Mouse (Mus musculus): ENCODE data around the gene Birc5.
"Not testable (repeated sequence)": the region's sequence is repeated elsewhere in the genome, so short reads cannot be mapped to it uniquely, and the experiment has no call there.

The Birc5 gene

GRCm38 (mm10) chr11:117826916-117827315 is 22.1 kb upstream of the Birc5 start:
- in situ Hi-C loops (cut with MseI, MboI), result no loop called here

- in situ Hi-C loops (cut with MseI, MboI), result no loop called here
Observed at GRCm38 (mm10) chr11:117827386-117827785, 21.7 kb upstream of the Birc5 start.

GRCm38 (mm10) chr11:117828149-117828887 is 20.7 kb upstream of the Birc5 start:
- in situ Hi-C loops (cut with MseI, MboI), result no loop called here

- in situ Hi-C loops (cut with MseI, MboI), result no loop called here
Observed at GRCm38 (mm10) chr11:117828888-117829604, 20.0 kb upstream of the Birc5 start.

GRCm38 (mm10) chr11:117829671-117830215 is 19.3 kb upstream of the Birc5 start:
- in situ Hi-C loops (cut with MseI, MboI), result no loop called here

- in situ Hi-C loops (cut with MseI, MboI), result no loop called here
Observed at GRCm38 (mm10) chr11:117830401-117830800, 18.6 kb upstream of the Birc5 start.

GRCm38 (mm10) chr11:117832086-117832969 is 16.7 kb upstream of the Birc5 start:
- in situ Hi-C loops (cut with MseI, MboI), result no loop called here

- in situ Hi-C loops (cut with MseI, MboI), result not testable (repeated sequence)
Observed at GRCm38 (mm10) chr11:117833509-117833908, 15.5 kb upstream of the Birc5 start.

- in situ Hi-C loops (cut with MseI, MboI), result no loop called here
Observed at GRCm38 (mm10) chr11:117834086-117834485, 15.0 kb upstream of the Birc5 start.

- in situ Hi-C loops (cut with MseI, MboI), result no loop called here
Observed at GRCm38 (mm10) chr11:117836306-117836705, 12.7 kb upstream of the Birc5 start.

GRCm38 (mm10) chr11:117838572-117838971 is 10.5 kb upstream of the Birc5 start:
- in situ Hi-C loops (cut with MseI, MboI), result no loop called here

GRCm38 (mm10) chr11:117839021-117839420 is 10.0 kb upstream of the Birc5 start:
- in situ Hi-C loops (cut with MseI, MboI), result no loop called here

GRCm38 (mm10) chr11:117840910-117841309 is 8.1 kb upstream of the Birc5 start:
- in situ Hi-C loops (cut with MseI, MboI), result no loop called here

- in situ Hi-C loops (cut with MseI, MboI), result no loop called here
Observed at GRCm38 (mm10) chr11:117843434-117843833, 5.6 kb upstream of the Birc5 start.

- in situ Hi-C loops (cut with MseI, MboI), result no loop called here
Observed at GRCm38 (mm10) chr11:117844997-117845396, 4.1 kb upstream of the Birc5 start.

GRCm38 (mm10) chr11:117845651-117846050 is 3.4 kb upstream of the Birc5 start:
- in situ Hi-C loops (cut with MseI, MboI), result no loop called here

GRCm38 (mm10) chr11:117846640-117847039 is 2.4 kb upstream of the Birc5 start:
- in situ Hi-C loops (cut with MseI, MboI), result no loop called here

- in situ Hi-C loops (cut with MseI, MboI), result no loop called here
Observed at GRCm38 (mm10) chr11:117847593-117848215, 1.3 kb upstream of the Birc5 start.

GRCm38 (mm10) chr11:117848271-117848984 is 623 bp upstream of the Birc5 start:
- in situ Hi-C loops (cut with MseI, MboI), result no loop called here

- in situ Hi-C loops (cut with MseI, MboI), result no loop called here
Observed at GRCm38 (mm10) chr11:117852875-117853274, 3.8 kb downstream of the Birc5 start.

GRCm38 (mm10) chr11:117854241-117854640 is 5.2 kb downstream of the Birc5 start:
- in situ Hi-C loops (cut with MseI, MboI), result no loop called here

Measured in mouse trophoblast stem cell (cell line).